Comparison of ENCODE assay signal across 8 mouse cellular contexts in the genomic region with DNA sequence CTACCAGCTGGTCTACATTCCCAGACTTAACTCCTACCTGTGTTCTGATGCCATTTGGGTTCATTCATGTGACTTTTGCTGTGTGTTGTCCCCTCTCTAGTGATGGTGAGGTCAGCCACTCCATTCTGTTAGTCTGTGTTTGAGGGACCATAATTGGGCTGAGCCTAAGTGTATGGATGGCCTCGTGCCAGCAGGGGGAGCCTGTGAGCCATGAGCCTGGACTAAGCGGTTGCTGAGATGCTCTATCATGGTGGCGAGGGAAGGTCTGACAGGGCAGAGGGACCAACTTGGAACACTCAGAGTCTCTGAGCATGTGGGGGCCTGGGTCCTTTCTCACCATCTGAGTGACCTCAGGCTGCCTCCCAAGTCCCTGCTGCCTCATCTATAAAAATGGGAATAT. TPM values are rescaled to one million over a fixed set of nuclear protein-coding genes. Genes with fewer than 3 reads are reported as not detected.
DNase-seq lines count a peak whose midpoint lies in the region; ATAC-seq and TF ChIP-seq lines count a peak whose summit lies in the region.

No protein-coding gene starts in this region.

- H3K4me1 ChIP-seq in kidney, embryonic 14.5 days (ENCODE audit: control insufficient read depth, insufficient read depth, low read length), result peaks cover 31% of the 10 kb centered on the region
- H3K4me1 ChIP-seq in limb, embryonic 15.5 days, result peaks cover 46% of the 10 kb centered on the region
- H3K4me1 ChIP-seq in midbrain, postnatal 0 days (ENCODE audit: insufficient read depth, low read length), result peaks cover 10% of the 10 kb centered on the region; the same call in 1 of the 2 replicates

- H3K4me3 ChIP-seq in kidney, embryonic 14.5 days (ENCODE audit: low read length), result no peak overlapping the region
- no peak overlapping the region for H3K4me3 ChIP-seq in limb, embryonic 15.5 days
- no peak overlapping the region for H3K4me3 ChIP-seq in midbrain, postnatal 0 days (ENCODE audit: low read depth, low read length)

- peak; percentile 93 for DNase-seq in 3T3-L1 (ENCODE audit: low read depth, low spot score)
- peak; percentile 92 for DNase-seq in adrenal gland, postnatal 10 days
- peak; percentile 88 for DNase-seq in embryo, embryonic 9.5 days (ENCODE audit: extremely low spot score)
- DNase-seq in heart, adult 8-10 months (ENCODE audit: low spot score), result peak; percentile 78
- DNase-seq in midbrain, postnatal 0 days (ENCODE audit: low spot score), result peak; percentile 88
- DNase-seq in spleen, postnatal 14 days (ENCODE audit: low spot score in 2 of 2), result peak; percentile 63 to 82

- ATAC-seq in kidney, embryonic 14.5 days (ENCODE audit: low FRiP score, low TSS enrichment), result peak; percentile 56
- peak; percentile 63 for ATAC-seq in limb, embryonic 15.5 days (ENCODE audit: insufficient number of reproducible peaks, low FRiP score, low TSS enrichment, low read depth)
- ATAC-seq in midbrain, postnatal 0 days (ENCODE audit: low FRiP score), result peak; percentile 54; the same call in 1 of the 2 replicates

- H3K27me3 ChIP-seq in kidney, embryonic 14.5 days (ENCODE audit: control insufficient read depth, insufficient read depth, low read length), result peaks cover 4% of the 10 kb centered on the region; the same call in 1 of the 2 replicates
- peaks cover 13% of the 10 kb centered on the region for H3K27me3 ChIP-seq in limb, embryonic 15.5 days
- no peaks in the 10 kb centered on the region for H3K27me3 ChIP-seq in midbrain, postnatal 0 days (ENCODE audit: insufficient read depth, low read length)

- no peaks in the 10 kb centered on the region for H3K36me3 ChIP-seq in kidney, embryonic 14.5 days (ENCODE audit: control insufficient read depth, insufficient read depth, low read length)
- H3K36me3 ChIP-seq in limb, embryonic 15.5 days, result no peaks in the 10 kb centered on the region
- no peaks in the 10 kb centered on the region for H3K36me3 ChIP-seq in midbrain, postnatal 0 days (ENCODE audit: insufficient read depth, low read length)

- no peak overlapping the region for H3K27ac ChIP-seq in kidney, embryonic 14.5 days (ENCODE audit: low read depth, low read length)
- no peak overlapping the region for H3K27ac ChIP-seq in limb, embryonic 15.5 days
- H3K27ac ChIP-seq in midbrain, postnatal 0 days (ENCODE audit: low read depth, low read length), result no peak overlapping the region

- H3K9me3 ChIP-seq in kidney, embryonic 14.5 days (ENCODE audit: control insufficient read depth, low read length), result no peaks in the 10 kb centered on the region
- no peaks in the 10 kb centered on the region for H3K9me3 ChIP-seq in limb, embryonic 15.5 days
- H3K9me3 ChIP-seq in midbrain, postnatal 0 days (ENCODE audit: low read length), result no peaks in the 10 kb centered on the region

- no peak overlapping the region for H3K9ac ChIP-seq in kidney, embryonic 14.5 days (ENCODE audit: low read depth, low read length)
- H3K9ac ChIP-seq in limb, embryonic 15.5 days, result no peak overlapping the region
- no peak overlapping the region for H3K9ac ChIP-seq in midbrain, postnatal 0 days (replicated peaks; ENCODE audit: low read length, poor library complexity, severe bottlenecking)

- WGBS in kidney, embryonic 14.5 days, result 0% methylated on average over 3 of the region's 3 CpGs
- WGBS in limb, embryonic 15.5 days, result 0% methylated on average over 3 of the region's 3 CpGs
- 2% methylated on average over 3 of the region's 3 CpGs for WGBS in midbrain, postnatal 0 days

- TF ChIP-seq CTCF in midbrain, postnatal 0 days (IDR thresholded peaks at IDR 0.05), result peak; percentile 100

- no peak overlapping the region for H3K4me2 ChIP-seq in kidney, embryonic 14.5 days (replicated peaks; ENCODE audit: low read depth, low read length)
- H3K4me2 ChIP-seq in limb, embryonic 15.5 days, result no peak overlapping the region
- H3K4me2 ChIP-seq in midbrain, postnatal 0 days (ENCODE audit: low read depth, low read length, poor library complexity, severe bottlenecking), result no peak overlapping the region

RNA-seq across cellular contexts. Expression of a gene that starts 8.0 kb away (rescaled TPM):
- total RNA-seq in adrenal gland, postnatal 10 days (2021), result 100 to 1,000 TPM; 134 to 155 TPM
- total RNA-seq in heart, adult 8-10 months (2022), result 100 to 1,000 TPM; 318 to 340 (median 328) TPM
- polyA plus RNA-seq in kidney, embryonic 14.5 days (2014; fragmentation: Nextera tagmentation; extraction: Ambion mirVana), result 9.9 and 10.7 TPM in 2 replicates
- polyA plus RNA-seq in limb, embryonic 15.5 days (2015; fragmentation: Nextera tagmentation; extraction: Ambion mirVana), result 18.2 and 27.2 TPM in 2 replicates
- total RNA-seq in midbrain, postnatal 0 days (2014; rRNA removed), result 1.4 and 5.1 TPM in 2 replicates
- polyA plus RNA-seq in midbrain, postnatal 0 days (2015; fragmentation: Nextera tagmentation; extraction: Ambion mirVana), result 5.9 and 6.2 TPM in 2 replicates

RNA-seq across cellular contexts. Expression of a gene that starts 24.8 kb away (rescaled TPM):
- total RNA-seq in adrenal gland, postnatal 10 days (2021), result 100 to 1,000 TPM; 101 to 107 TPM
- 100 to 1,000 TPM in 3 of 4 experiments, 10 to 100 TPM in 1; 96.7 to 125 (median 109) TPM for total RNA-seq in heart, adult 8-10 months (2022)
- polyA plus RNA-seq in kidney, embryonic 14.5 days (2014; fragmentation: Nextera tagmentation; extraction: Ambion mirVana), result 223 and 304 TPM in 2 replicates
- polyA plus RNA-seq in limb, embryonic 15.5 days (2015; fragmentation: Nextera tagmentation; extraction: Ambion mirVana), result 207 and 226 TPM in 2 replicates
- total RNA-seq in midbrain, postnatal 0 days (2014; rRNA removed), result 97.0 and 101 TPM in 2 replicates
- polyA plus RNA-seq in midbrain, postnatal 0 days (2015; fragmentation: Nextera tagmentation; extraction: Ambion mirVana), result 142 and 147 TPM in 2 replicates

RNA-seq across cellular contexts. Expression of a gene that starts 41.0 kb away (rescaled TPM):
- total RNA-seq in adrenal gland, postnatal 10 days (2021), result 1 to 10 TPM; 1.1 to 2.0 TPM
- 1 to 10 TPM in 3 of 4 experiments, under 1 TPM in 1; 0.92 to 2.0 (median 1.4) TPM for total RNA-seq in heart, adult 8-10 months (2022)
- polyA plus RNA-seq in kidney, embryonic 14.5 days (2014; fragmentation: Nextera tagmentation; extraction: Ambion mirVana), result 3.0 and 5.5 TPM in 2 replicates
- 5.6 and 5.8 TPM in 2 replicates for polyA plus RNA-seq in limb, embryonic 15.5 days (2015; fragmentation: Nextera tagmentation; extraction: Ambion mirVana)
- 9.9 and 11.4 TPM in 2 replicates for total RNA-seq in midbrain, postnatal 0 days (2014; rRNA removed)
- polyA plus RNA-seq in midbrain, postnatal 0 days (2015; fragmentation: Nextera tagmentation; extraction: Ambion mirVana), result 9.8 and 11.9 TPM in 2 replicates

RNA-seq across cellular contexts. Expression of a gene that starts 45.3 kb away (rescaled TPM):
- 10 to 100 TPM in 1 of 2 experiments, 1 to 10 TPM in 1; 9.8 to 10.1 TPM for total RNA-seq in adrenal gland, postnatal 10 days (2021)
- 1 to 10 TPM; 3.3 to 9.6 (median 4.4) TPM for total RNA-seq in heart, adult 8-10 months (2022)
- polyA plus RNA-seq in kidney, embryonic 14.5 days (2014; fragmentation: Nextera tagmentation; extraction: Ambion mirVana), result 3.6 and 4.9 TPM in 2 replicates
- 13.1 TPM in 2 replicates for polyA plus RNA-seq in limb, embryonic 15.5 days (2015; fragmentation: Nextera tagmentation; extraction: Ambion mirVana)
- 5.6 and 6.2 TPM in 2 replicates for total RNA-seq in midbrain, postnatal 0 days (2014; rRNA removed)
- 3.0 and 3.4 TPM in 2 replicates for polyA plus RNA-seq in midbrain, postnatal 0 days (2015; fragmentation: Nextera tagmentation; extraction: Ambion mirVana)

Comparison
In these comparisons a context has a peak if more than half of its experiments do, and no peak if none do; other contexts are left out.
1. RNA of a gene that starts 8.0 kb away (total RNA-seq): 318 to 340 TPM in heart, adult 8-10 months and 134 to 155 TPM in adrenal gland, postnatal 10 days; 1.4 to 5.1 TPM in midbrain, postnatal 0 days; every median in the first group is over 10 times any median in the second.
2. Peak in every context shown above with its lines, with median percentiles within 50 percentile points of each other: DNase-seq and ATAC-seq.